Mouse (Mus musculus) CH12.LX (cell line): ENCODE measurements around the gene Vasp. TPM values are rescaled to one million over a fixed set of nuclear protein-coding genes. Genes with fewer than 3 reads are reported as not detected.
A peak's percentile ranks its signal among the peaks of the same experiment; 100 is the strongest.

Experiments used
- DNase-seq: peaks from one replicate; pipeline ENCODE4 v3.0.0-alpha.2; 2013; ENCODE audit errors: extremely low read depth
- H3K27ac ChIP-seq: 2 replicates; pipeline ENCODE4 v1.5.1; 2012; ENCODE audit warnings: low read depth, mild to moderate bottlenecking, control low read depth, moderate library complexity; ENCODE audit not compliant: insufficient read depth
- H3K27me3 ChIP-seq: replicated peaks from 2 replicates; pipeline ENCODE3; 2012; ENCODE audit warnings: inconsistent platforms
- H3K36me3 ChIP-seq, 2 experiments: replicated peaks in 1 of 2; 2 replicates each; pipeline versions ENCODE3 to v1.6.1; 2012; ENCODE audit warnings: inconsistent platforms in 1 of 2, low read length in 1 of 2, mild to moderate bottlenecking in 1 of 2, mixed read lengths in 1 of 2, moderate library complexity in 1 of 2; ENCODE audit not compliant: control insufficient read depth in 1 of 2, insufficient read depth in 1 of 2
- H3K4me1 ChIP-seq, 2 experiments: 2 replicates each; pipeline ENCODE4 v1.6.1; 2012; ENCODE audit warnings: inconsistent platforms in 1 of 2, moderate library complexity in 1 of 2; ENCODE audit not compliant: insufficient read depth in 2 of 2, control insufficient read depth in 1 of 2
- H3K4me2 ChIP-seq: 2 replicates; pipeline ENCODE4 v1.6.1; 2012; ENCODE audit warnings: low read depth, mild to moderate bottlenecking, control low read depth; ENCODE audit not compliant: poor library complexity, insufficient read depth, severe bottlenecking
- H3K4me3 ChIP-seq, 3 experiments: fragments of 150-350 bp in 1 of 3; sonication (generic) in 1 of 3; replicated peaks in 1 of 3; 2 replicates each; pipeline versions ENCODE3 to v1.5.1; 2011 to 2012; ENCODE audit warnings: low read depth in 2 of 3, low read length in 2 of 3, mild to moderate bottlenecking in 2 of 3, moderate library complexity in 2 of 3, control low read depth in 1 of 3, improper control_type of control experiment in 1 of 3, inconsistent platforms in 1 of 3, mixed read lengths in 1 of 3; ENCODE audit not compliant: poor library complexity in 1 of 3
- H3K79me2 ChIP-seq: replicated peaks from 2 replicates; pipeline ENCODE4 v1.6.1; 2012; ENCODE audit warnings: mild to moderate bottlenecking, moderate library complexity; ENCODE audit not compliant: control insufficient read depth, poor library complexity, insufficient read depth, severe bottlenecking; ENCODE audit errors: extremely low read depth
- H3K9ac ChIP-seq: 2 replicates; pipeline ENCODE4 v1.6.1; 2012; ENCODE audit warnings: low read depth, mild to moderate bottlenecking, control low read depth, moderate library complexity; ENCODE audit not compliant: insufficient read depth
- H3K9me3 ChIP-seq: replicated peaks from 2 replicates; pipeline ENCODE3; 2012; ENCODE audit warnings: low read length, inconsistent platforms, mixed read lengths
- BHLHE40 ChIP-seq: IDR thresholded peaks from 2 replicates; pipeline ENCODE4 v1.6.1; 2011; ENCODE audit warnings: mild to moderate bottlenecking, low read depth, low read length, improper control_type of control experiment
- CHD1 ChIP-seq: IDR thresholded peaks from 2 replicates; pipeline ENCODE4 v1.6.1; 2012; ENCODE audit warnings: low read depth, low read length, improper control_type of control experiment, inconsistent platforms
- CHD2 ChIP-seq: IDR thresholded peaks from 2 replicates; pipeline ENCODE4 v1.6.1; 2011; ENCODE audit warnings: low read length, improper control_type of control experiment
- CTCF ChIP-seq, 2 experiments: IDR thresholded peaks in 1 of 2; conservative IDR thresholded peaks in 1 of 2; 2 replicates each; pipeline ENCODE4 v1.5.1; 2011 to 2012; ENCODE audit warnings: low read depth in 2 of 2, low read length in 2 of 2, improper control_type of control experiment in 1 of 2, inconsistent platforms in 1 of 2, mild to moderate bottlenecking in 1 of 2, moderate library complexity in 1 of 2
- E2F4 ChIP-seq: IDR thresholded peaks from 2 replicates; pipeline ENCODE4 v1.6.1; 2011; ENCODE audit warnings: low read depth, low read length, improper control_type of control experiment; ENCODE audit not compliant: insufficient replicate concordance
- ELF1 ChIP-seq: IDR thresholded peaks from 2 replicates; pipeline ENCODE4 v1.6.1; 2014; ENCODE audit warnings: low read depth, mild to moderate bottlenecking, inconsistent platforms, low read length, improper control_type of control experiment
- EP300 ChIP-seq: IDR thresholded peaks from 2 replicates; pipeline ENCODE4 v1.6.1; 2011; ENCODE audit warnings: low read length, improper control_type of control experiment
- ETS1 ChIP-seq: conservative IDR thresholded peaks from 2 replicates; pipeline ENCODE4 v1.6.1; 2012; ENCODE audit warnings: low read depth, mild to moderate bottlenecking, inconsistent platforms, low read length, improper control_type of control experiment, moderate library complexity
- GABPA ChIP-seq: IDR thresholded peaks from 2 replicates; pipeline ENCODE4 v1.6.1; 2012; ENCODE audit warnings: low read depth, low read length, improper control_type of control experiment, inconsistent platforms; ENCODE audit not compliant: insufficient replicate concordance
- IRF4 ChIP-seq: IDR thresholded peaks from 2 replicates; pipeline ENCODE4 v1.6.1; 2014; ENCODE audit warnings: low read depth, mild to moderate bottlenecking, inconsistent platforms, low read length, improper control_type of control experiment
- JUN ChIP-seq: IDR thresholded peaks from 2 replicates; pipeline ENCODE4 v1.6.1; 2011; ENCODE audit warnings: low read depth, mild to moderate bottlenecking, low read length, improper control_type of control experiment, moderate library complexity; ENCODE audit not compliant: insufficient read depth
- JUND ChIP-seq: conservative IDR thresholded peaks from 2 replicates; pipeline ENCODE4 v1.6.1; 2011; ENCODE audit warnings: low read depth, low read length, improper control_type of control experiment
- KAT2A ChIP-seq: IDR thresholded peaks from 2 replicates; pipeline ENCODE4 v1.6.1; 2012; ENCODE audit warnings: low read length, improper control_type of control experiment, inconsistent platforms; ENCODE audit not compliant: insufficient replicate concordance
- MAZ ChIP-seq: IDR thresholded peaks from 2 replicates; pipeline ENCODE4 v1.6.1; 2012; ENCODE audit warnings: low read depth, mild to moderate bottlenecking, inconsistent platforms, low read length, improper control_type of control experiment, moderate library complexity
- MXI1 ChIP-seq: IDR thresholded peaks from 2 replicates; pipeline ENCODE4 v1.6.1; 2011; ENCODE audit warnings: mild to moderate bottlenecking, low read depth, low read length, improper control_type of control experiment
- MYC ChIP-seq: IDR thresholded peaks from 2 replicates; pipeline ENCODE4 v1.6.1; 2011; ENCODE audit warnings: low read depth, mild to moderate bottlenecking, improper control_type of control experiment, low read length
- PAX5 ChIP-seq: IDR thresholded peaks from 2 replicates; pipeline ENCODE4 v1.6.1; 2012; ENCODE audit warnings: low read length, inconsistent platforms, mixed read lengths
- POLR2A ChIP-seq: IDR thresholded peaks from 2 replicates; pipeline ENCODE4 v1.6.1; 2011; ENCODE audit warnings: low read depth, mild to moderate bottlenecking, improper control_type of control experiment, low read length
- POLR2AphosphoS2 ChIP-seq: IDR thresholded peaks from 2 replicates; pipeline ENCODE4 v1.6.1; 2011; ENCODE audit warnings: low read depth, low read length, improper control_type of control experiment
- RAD21 ChIP-seq: IDR thresholded peaks from 2 replicates; pipeline ENCODE4 v1.6.1; 2011; ENCODE audit warnings: low read depth, mild to moderate bottlenecking, low read length, improper control_type of control experiment, moderate library complexity
- RCOR1 ChIP-seq: conservative IDR thresholded peaks from 2 replicates; pipeline ENCODE4 v1.6.1; 2012; ENCODE audit warnings: low read depth, mild to moderate bottlenecking, inconsistent platforms, low read length, improper control_type of control experiment
- SIN3A ChIP-seq: IDR thresholded peaks from 2 replicates; pipeline ENCODE4 v1.6.1; 2012; ENCODE audit warnings: low read length, improper control_type of control experiment, inconsistent platforms
- SMC3 ChIP-seq: IDR thresholded peaks from 2 replicates; pipeline ENCODE4 v1.6.1; 2011; ENCODE audit warnings: low read depth, low read length, improper control_type of control experiment
- TBP ChIP-seq: conservative IDR thresholded peaks from 2 replicates; pipeline ENCODE4 v1.6.1; 2011; ENCODE audit warnings: low read depth, low read length, improper control_type of control experiment
- TCF12 ChIP-seq: IDR thresholded peaks from 2 replicates; pipeline ENCODE4 v1.6.1; 2014; ENCODE audit warnings: low read depth, mild to moderate bottlenecking, inconsistent platforms, low read length, improper control_type of control experiment
- UBTF ChIP-seq: IDR thresholded peaks from 2 replicates; pipeline ENCODE4 v1.6.1; 2012; ENCODE audit warnings: low read depth, mild to moderate bottlenecking, inconsistent platforms, low read length, improper control_type of control experiment, moderate library complexity
- USF1 ChIP-seq: IDR thresholded peaks from 2 replicates; pipeline ENCODE4 v1.6.1; 2014; ENCODE audit warnings: low read depth, mild to moderate bottlenecking, inconsistent platforms, low read length, improper control_type of control experiment
- USF2 ChIP-seq: conservative IDR thresholded peaks from 2 replicates; pipeline ENCODE4 v1.6.1; 2011; ENCODE audit warnings: low read depth, low read length, improper control_type of control experiment
- ZC3H11A ChIP-seq: IDR thresholded peaks from 2 replicates; pipeline ENCODE4 v1.6.1; 2012; ENCODE audit warnings: low read depth, mild to moderate bottlenecking, inconsistent platforms, low read length, improper control_type of control experiment
- ZKSCAN1 ChIP-seq: IDR thresholded peaks from 2 replicates; pipeline ENCODE4 v1.6.1; 2012; ENCODE audit warnings: low read depth, inconsistent platforms, low read length, improper control_type of control experiment, borderline replicate concordance
- ZMIZ1 ChIP-seq: IDR thresholded peaks from 2 replicates; pipeline ENCODE4 v1.6.1; 2012; ENCODE audit warnings: low read depth, mild to moderate bottlenecking, inconsistent platforms, low read length, improper control_type of control experiment
- dilution Hi-C: fragments of 300-500 bp; cut with MboI; formaldehyde crosslinking; loops from 2 replicates; pipeline ENCODE4 v1.14.3; 2020; ENCODE audit warnings: low sequenced_read_pairs; ENCODE audit not compliant: extremely low pct_unique_long_range_greater_than_20kb, extremely low pct_ligation_motif_present
- in situ Hi-C: fragments of 300-500 bp; cut with MboI; formaldehyde crosslinking; loops from 3 replicates; pipeline ENCODE4 v1.14.3; 2019; ENCODE audit warnings: low sequenced_read_pairs, low pct_ligation_motif_present, low pct_unique_long_range_greater_than_20kb, mixed read lengths
- polyA plus RNA-seq: library from polyadenylated mRNA; unstranded; fragments of >175 nt; gene quantifications from 2 replicates; pipeline ENCODE4 v1.2.1, GENCODE M21; 2012; ENCODE audit warnings: low read depth; ENCODE audit not compliant: insufficient read length
- total RNA-seq, 2 experiments: library from RNA; depleted of rRNA; stranded (reverse); fragments of 300-350 nt in 1 of 2; fragments of >200 nt in 1 of 2; gene quantifications; 2 replicates each; pipeline ENCODE4 v1.2.3; 2012 to 2014

Vasp gene
- total and polyA plus RNA-seq, 3 experiments, result 114 to 191 (median 125) TPM

GRCm38 (mm10) chr7:19276253-19276652 is 4.6 kb upstream of the Vasp start:
- dilution Hi-C loops, result no loop called here
- Histone ChIP-seq H3K79me2 (peaks cover 2% of the 10 kb centered on the region), H3K4me2 (no peak overlapping the region), H3K27ac (no peak overlapping the region), H3K4me1 (peaks cover 2 to 38% of the 10 kb centered on the region in 2 experiments; a peak in 3 of 4 replicates), H3K9ac (no peak overlapping the region), H3K27me3 (no peaks in the 10 kb centered on the region), H3K36me3 (no peaks in the 10 kb centered on the region), H3K9me3 (peaks cover 2% of the 10 kb centered on the region), H3K4me3 (no peak overlapping the region)
- peak; percentile 16 to 61; a peak in 2 of 4 replicates for TF ChIP-seq CTCF (conservative IDR thresholded peaks at IDR 0.05 in 1 of 2, IDR thresholded peaks at IDR 0.05 in 1 of 2; ENCODE audit: low read depth in 2 of 2, low read length in 2 of 2)
- TF ChIP-seq POLR2AphosphoS2, result no peak
- TF ChIP-seq GABPA, result no peak
- TF ChIP-seq TBP, result no peak
- TF ChIP-seq SMC3, result peak; percentile 69
- TF ChIP-seq ETS1, result no peak
- no peak for TF ChIP-seq POLR2A
- no peak for TF ChIP-seq MXI1
- no peak for TF ChIP-seq JUND
- no peak for TF ChIP-seq TCF12
- no peak for TF ChIP-seq CHD2
- no peak for TF ChIP-seq MYC
- no peak for TF ChIP-seq RCOR1
- TF ChIP-seq RAD21, result peak; percentile 59
- TF ChIP-seq CHD1, result no peak
- TF ChIP-seq EP300, result no peak
- TF ChIP-seq ZMIZ1, result no peak
- no peak for TF ChIP-seq JUN
- TF ChIP-seq MAZ, result no peak
- no peak for TF ChIP-seq ELF1
- TF ChIP-seq ZKSCAN1, result no peak
- DNase-seq, result no peak
- in situ Hi-C loops, result no loop called here

GRCm38 (mm10) chr7:19272173-19272764 is 652 bp upstream of the Vasp start:
- dilution Hi-C loops (no loop called here), in situ Hi-C loops (loop anchor here (5.0 kb wide), 1 partner anchor 40 kb away; no protein-coding TSS in a partner anchor)
- DNase-seq, result peak; percentile 90
- Histone ChIP-seq H3K27me3 (no peaks in the 10 kb centered on the region), H3K4me2 (peak overlapping the region; percentile 69), H3K36me3 (peaks cover 7 to 9% of the 10 kb centered on the region in 2 experiments), H3K4me1 (peaks cover 12 to 42% of the 10 kb centered on the region in 2 experiments), H3K4me3 (peak overlapping the region; percentile 75 to 95 (median 94)), H3K9ac (peak overlapping the region; percentile 91), H3K9me3 (peaks cover 2% of the 10 kb centered on the region), H3K79me2 (peaks cover 35% of the 10 kb centered on the region), H3K27ac (peak overlapping the region; percentile 75)
- TF ChIP-seq ZKSCAN1 (no peak), UBTF (no peak), USF2 (no peak), IRF4 (no peak; the same call in none of the 2 replicates), EP300 (peak; percentile 31; the same call in 1 of the 2 replicates), KAT2A (no peak), ZC3H11A (no peak), TCF12 (peak; percentile 41; the same call in 1 of the 2 replicates), CHD2 (peak; percentile 90), MYC (peak; percentile 16; the same call in 1 of the 2 replicates), JUN (no peak), ZMIZ1 (no peak), GABPA (no peak), ELF1 (0 out of 2 replicates have a peak, but pooled peaks have one; percentile 7), JUND (no peak), SIN3A (no peak), PAX5 (no peak), USF1 (no peak), POLR2A (no peak; the same call in 1 of the 2 replicates), BHLHE40 (no peak), POLR2AphosphoS2 (no peak), E2F4 (no peak)
